Mouse (Mus musculus) stomach, embryonic 15.5 days (tissue): ENCODE results near the gene Sh3rf1. TPM values are rescaled to one million over a fixed set of nuclear protein-coding genes. Genes with fewer than 3 reads are reported as not detected.

Source experiments
- ATAC-seq: fragments of 200-750 bp; cut with Nextera tagmentation; 2 replicates; pipeline ENCODE4 v1.8.0; 2017; ENCODE audit warnings: low read depth, moderate number of reproducible peaks, moderate TSS enrichment; ENCODE audit not compliant: insufficient read depth, low FRiP score
- H3K27ac ChIP-seq: fragments of 300-500 bp; sonication (generic); 2 replicates; pipeline ENCODE4 v1.5.1; 2015; ENCODE audit warnings: mild to moderate bottlenecking, inconsistent platforms
- H3K27me3 ChIP-seq: fragments of 300-500 bp; sonication (generic); replicated peaks from 2 replicates; pipeline ENCODE4 v1.6.1; 2015; ENCODE audit warnings: inconsistent platforms
- H3K36me3 ChIP-seq: fragments of 300-500 bp; sonication (generic); 2 replicates; pipeline ENCODE4 v1.6.1; 2015; ENCODE audit warnings: inconsistent platforms
- H3K4me1 ChIP-seq: fragments of 300-500 bp; sonication (generic); 2 replicates; pipeline ENCODE4 v1.6.1; 2015; ENCODE audit warnings: inconsistent platforms
- H3K4me2 ChIP-seq: fragments of 300-500 bp; sonication (generic); 2 replicates; pipeline ENCODE4 v1.6.1; 2015; ENCODE audit warnings: mild to moderate bottlenecking, inconsistent platforms
- H3K4me3 ChIP-seq: fragments of 300-500 bp; sonication (generic); replicated peaks from 2 replicates; pipeline ENCODE4 v1.5.1; 2015; ENCODE audit warnings: inconsistent platforms
- H3K9ac ChIP-seq: fragments of 300-500 bp; sonication (generic); 2 replicates; pipeline ENCODE4 v1.6.1; 2015; ENCODE audit warnings: inconsistent platforms
- H3K9me3 ChIP-seq: fragments of 300-500 bp; sonication (generic); 2 replicates; pipeline ENCODE4 v1.6.1; 2016; ENCODE audit warnings: inconsistent platforms
- WGBS: fragments of 180-500 bp; shearing (Covaris S2); methylation state at CpG from one replicate; pipeline ENCODE4 v1.1.7; 2015; 5-methylcytosine and 5-hydroxymethylcytosine counted together
- polyA plus RNA-seq: library from polyadenylated mRNA; unstranded; fragments of >200 nt; fragmentation: Nextera tagmentation; extraction: Ambion mirVana; gene quantifications from 2 replicates; pipeline ENCODE4 v1.2.1, GENCODE M21; 2015

Gene Sh3rf1
- polyA plus RNA-seq, 1 experiment from 2014 or later, result 11.0 TPM

- Histone ChIP-seq H3K27me3 (no peaks in the 10 kb centered on the region), H3K27ac (no peak overlapping the region), H3K4me2 (no peak overlapping the region), H3K9me3 (no peaks in the 10 kb centered on the region), H3K4me3 (no peak overlapping the region), H3K36me3 (no peaks in the 10 kb centered on the region), H3K9ac (no peak overlapping the region), H3K4me1 (no peaks in the 10 kb centered on the region)
- 95% methylated on average over 7 of the region's 7 CpGs for WGBS
- ATAC-seq, result no peak
Observed at GRCm38 (mm10) chr8:61244157-61244556, 20.5 kb downstream of the Sh3rf1 start.

GRCm38 (mm10) chr8:61247270-61248025, 23.8 kb downstream of the Sh3rf1 start:
- Histone ChIP-seq H3K27ac (no peak overlapping the region), H3K4me2 (no peak overlapping the region), H3K9ac (no peak overlapping the region)

GRCm38 (mm10) chr8:61249511-61249910, 25.8 kb downstream of the Sh3rf1 start:
- Histone ChIP-seq H3K9me3 (no peaks in the 10 kb centered on the region), H3K4me1 (no peaks in the 10 kb centered on the region), H3K4me3 (no peak overlapping the region), H3K27me3 (no peaks in the 10 kb centered on the region), H3K27ac (no peak overlapping the region), H3K36me3 (no peaks in the 10 kb centered on the region), H3K9ac (no peak overlapping the region), H3K4me2 (no peak overlapping the region)
- 83% methylated on average over 4 of the region's 4 CpGs for WGBS
- no peak for ATAC-seq

More at GRCm38 (mm10) chr8:61247270-61248025, 23.8 kb downstream of the Sh3rf1 start:
- peak; percentile 72 for ATAC-seq
- Histone ChIP-seq H3K4me3 (no peak overlapping the region), H3K4me1 (no peaks in the 10 kb centered on the region), H3K9me3 (no peaks in the 10 kb centered on the region), H3K27me3 (no peaks in the 10 kb centered on the region), H3K36me3 (no peaks in the 10 kb centered on the region)
- WGBS, result 55% methylated on average over 13 of the region's 13 CpGs

- Histone ChIP-seq H3K36me3 (no peaks in the 10 kb centered on the region), H3K27me3 (no peaks in the 10 kb centered on the region), H3K27ac (no peak overlapping the region), H3K9me3 (no peaks in the 10 kb centered on the region), H3K4me1 (no peaks in the 10 kb centered on the region), H3K4me2 (no peak overlapping the region), H3K9ac (no peak overlapping the region), H3K4me3 (no peak overlapping the region)
- 74% methylated on average over 5 of the region's 5 CpGs for WGBS
- ATAC-seq, result no peak
Observed at GRCm38 (mm10) chr8:61254196-61254595, 30.5 kb downstream of the Sh3rf1 start.

- 76% methylated on average over 9 of the region's 9 CpGs for WGBS
- no peaks in the 10 kb centered on the region for H3K9me3 ChIP-seq
- no peak overlapping the region for H3K9ac ChIP-seq
- H3K27ac ChIP-seq, result no peak overlapping the region
- ATAC-seq, result no peak
- no peak overlapping the region for H3K4me3 ChIP-seq
- H3K36me3 ChIP-seq, result no peaks in the 10 kb centered on the region
- H3K4me1 ChIP-seq, result no peaks in the 10 kb centered on the region; the same call in 1 of the 2 replicates
- H3K4me2 ChIP-seq, result no peak overlapping the region
- no peaks in the 10 kb centered on the region for H3K27me3 ChIP-seq
Observed at GRCm38 (mm10) chr8:61258828-61259227, 35.2 kb downstream of the Sh3rf1 start.

- Histone ChIP-seq H3K4me1 (no peaks in the 10 kb centered on the region; the same call in 1 of the 2 replicates), H3K36me3 (no peaks in the 10 kb centered on the region), H3K9ac (no peak overlapping the region), H3K4me3 (no peak overlapping the region), H3K27ac (no peak overlapping the region), H3K4me2 (no peak overlapping the region), H3K27me3 (no peaks in the 10 kb centered on the region), H3K9me3 (no peaks in the 10 kb centered on the region)
- no peak for ATAC-seq
- WGBS, result 82% methylated on average over 7 of the region's 7 CpGs
Observed at GRCm38 (mm10) chr8:61259526-61259925, 35.9 kb downstream of the Sh3rf1 start.

- Histone ChIP-seq H3K36me3 (no peaks in the 10 kb centered on the region), H3K9me3 (no peaks in the 10 kb centered on the region), H3K4me3 (no peak overlapping the region), H3K27ac (no peak overlapping the region), H3K27me3 (no peaks in the 10 kb centered on the region), H3K4me2 (no peak overlapping the region), H3K4me1 (peaks cover 5% of the 10 kb centered on the region; the same call in 1 of the 2 replicates), H3K9ac (no peak overlapping the region)
- 56% methylated on average over 7 of the region's 7 CpGs for WGBS
- ATAC-seq, result no peak
Observed at GRCm38 (mm10) chr8:61260530-61260929, 36.9 kb downstream of the Sh3rf1 start.

GRCm38 (mm10) chr8:61261374-61261773, 37.7 kb downstream of the Sh3rf1 start:
- H3K36me3 ChIP-seq, result no peaks in the 10 kb centered on the region
- no peak for ATAC-seq
- WGBS, result 63% methylated on average over 4 of the region's 4 CpGs

GRCm38 (mm10) chr8:61263691-61264090, 40.0 kb downstream of the Sh3rf1 start:
- Histone ChIP-seq H3K27me3 (no peaks in the 10 kb centered on the region), H3K4me1 (peaks cover 9% of the 10 kb centered on the region), H3K4me2 (no peak overlapping the region), H3K36me3 (no peaks in the 10 kb centered on the region), H3K4me3 (no peak overlapping the region), H3K27ac (no peak overlapping the region), H3K9me3 (no peaks in the 10 kb centered on the region), H3K9ac (no peak overlapping the region)
- WGBS, result 95% methylated on average over 4 of the region's 4 CpGs
- no peak for ATAC-seq

More at GRCm38 (mm10) chr8:61261374-61261773, 37.7 kb downstream of the Sh3rf1 start:
- Histone ChIP-seq H3K4me1 (peaks cover 9% of the 10 kb centered on the region), H3K9ac (no peak overlapping the region), H3K4me2 (no peak overlapping the region), H3K27me3 (no peaks in the 10 kb centered on the region), H3K9me3 (no peaks in the 10 kb centered on the region), H3K4me3 (no peak overlapping the region), H3K27ac (no peak overlapping the region)

- 60% methylated on average over 7 of the region's 7 CpGs for WGBS
- H3K9me3 ChIP-seq, result no peaks in the 10 kb centered on the region
- H3K4me2 ChIP-seq, result no peak overlapping the region
- H3K4me3 ChIP-seq, result no peak overlapping the region
- H3K4me1 ChIP-seq, result peaks cover 9% of the 10 kb centered on the region
- H3K9ac ChIP-seq, result no peak overlapping the region
- ATAC-seq, result no peak
- H3K27ac ChIP-seq, result 0 out of 2 replicates have a peak overlapping the region, but pooled peaks have one; percentile 21
- H3K27me3 ChIP-seq, result no peaks in the 10 kb centered on the region
- no peaks in the 10 kb centered on the region for H3K36me3 ChIP-seq
Observed at GRCm38 (mm10) chr8:61264881-61265280, 41.2 kb downstream of the Sh3rf1 start.

GRCm38 (mm10) chr8:61265390-61265789, 41.7 kb downstream of the Sh3rf1 start:
- Histone ChIP-seq H3K4me1 (peaks cover 9% of the 10 kb centered on the region), H3K27ac (peak overlapping the region; percentile 61), H3K36me3 (no peaks in the 10 kb centered on the region), H3K4me3 (no peak overlapping the region), H3K9me3 (no peaks in the 10 kb centered on the region), H3K27me3 (no peaks in the 10 kb centered on the region), H3K9ac (no peak overlapping the region), H3K4me2 (no peak overlapping the region)
- no peak for ATAC-seq
- WGBS, result 52% methylated on average over 5 of the region's 5 CpGs

- H3K36me3 ChIP-seq, result no peaks in the 10 kb centered on the region
- peak; percentile 32; the same call in 1 of the 2 replicates for ATAC-seq
Observed at GRCm38 (mm10) chr8:61267061-61267460, 43.4 kb downstream of the Sh3rf1 start.

More at GRCm38 (mm10) chr8:61267061-61267460, 43.4 kb downstream of the Sh3rf1 start:
- 100% methylated on average over 1 of the region's 1 CpGs for WGBS
- H3K4me3 ChIP-seq, result no peak overlapping the region
- H3K4me2 ChIP-seq, result no peak overlapping the region
- no peaks in the 10 kb centered on the region for H3K27me3 ChIP-seq
- H3K4me1 ChIP-seq, result peaks cover 9% of the 10 kb centered on the region
- no peaks in the 10 kb centered on the region for H3K9me3 ChIP-seq
- H3K27ac ChIP-seq, result no peak overlapping the region
- H3K9ac ChIP-seq, result no peak overlapping the region
